Mouse (Mus musculus): ENCODE measurements at regions not wholly inside any gene's neighbourhood (a gene's known extent, or its start where the extent isn't known, plus 50 kb on each side); places are given as distances from the start of the nearest gene placed in this dataset.

- no peak for TF ChIP-seq CTCF (IDR thresholded peaks at IDR 0.05; ENCODE audit: low read depth, low read length)
- TF ChIP-seq POLR2A (IDR thresholded peaks at IDR 0.05; ENCODE audit: extremely low read depth, insufficient read depth, low read length): no peak
- Histone ChIP-seq H3K4me3 (ENCODE audit: insufficient read depth, low read depth, low read length) (no peak overlapping the region), H3K79me2 (ENCODE audit: control insufficient read depth, insufficient read depth, low read length) (no peaks in the 10 kb centered on the region), H3K4me1 (ENCODE audit: control insufficient read depth, insufficient read depth, low read length) (no peaks in the 10 kb centered on the region), H3K36me3 (ENCODE audit: control insufficient read depth, insufficient read depth, low read length) (no peaks in the 10 kb centered on the region), H3K27me3 (ENCODE audit: control insufficient read depth, insufficient read depth, low read length) (no peaks in the 10 kb centered on the region), H3K27ac (replicated peaks; ENCODE audit: insufficient read depth, low read depth, low read length) (no peak overlapping the region), H3K9ac (ENCODE audit: low read depth, low read length) (no peak overlapping the region)
- DNase-seq (ENCODE audit: extremely low read depth, low read depth, low spot score): no peak
- 75% methylated on average over 18 of the region's 18 CpGs for WGBS
Measured at GRCm38 (mm10) chr10:83957118-83957759, 234.6 kb downstream of the 1500009L16Rik start.

- H3K4me1 ChIP-seq (ENCODE audit: control insufficient read depth, insufficient read depth, low read length): no peaks in the 10 kb centered on the region
- H3K27me3 ChIP-seq (ENCODE audit: control insufficient read depth, insufficient read depth, low read length): no peaks in the 10 kb centered on the region
- H3K27ac ChIP-seq (replicated peaks; ENCODE audit: insufficient read depth, low read depth, low read length): no peak overlapping the region
- WGBS: 84% methylated on average over 3 of the region's 3 CpGs
- H3K4me3 ChIP-seq (ENCODE audit: insufficient read depth, low read depth, low read length): no peak overlapping the region
- H3K79me2 ChIP-seq (ENCODE audit: control insufficient read depth, insufficient read depth, low read length): no peaks in the 10 kb centered on the region
- no peak for TF ChIP-seq CTCF (IDR thresholded peaks at IDR 0.05; ENCODE audit: low read depth, low read length)
- no peak for TF ChIP-seq POLR2A (IDR thresholded peaks at IDR 0.05; ENCODE audit: extremely low read depth, insufficient read depth, low read length)
- H3K36me3 ChIP-seq (ENCODE audit: control insufficient read depth, insufficient read depth, low read length): no peaks in the 10 kb centered on the region
- no peak for DNase-seq (ENCODE audit: extremely low read depth, low read depth, low spot score)
- no peak overlapping the region for H3K9ac ChIP-seq (ENCODE audit: low read depth, low read length)
Measured at GRCm38 (mm10) chr10:83958397-83958796, 235.7 kb downstream of the 1500009L16Rik start.

- Histone ChIP-seq H3K27ac (replicated peaks; ENCODE audit: insufficient read depth, low read depth, low read length) (no peak overlapping the region), H3K4me1 (ENCODE audit: control insufficient read depth, insufficient read depth, low read length) (no peaks in the 10 kb centered on the region), H3K27me3 (ENCODE audit: control insufficient read depth, insufficient read depth, low read length) (no peaks in the 10 kb centered on the region), H3K79me2 (ENCODE audit: control insufficient read depth, insufficient read depth, low read length) (no peaks in the 10 kb centered on the region), H3K9ac (ENCODE audit: low read depth, low read length) (no peak overlapping the region), H3K4me3 (ENCODE audit: insufficient read depth, low read depth, low read length) (no peak overlapping the region), H3K36me3 (ENCODE audit: control insufficient read depth, insufficient read depth, low read length) (no peaks in the 10 kb centered on the region)
- WGBS: 83% methylated on average over 2 of the region's 2 CpGs
- no peak for DNase-seq (ENCODE audit: extremely low read depth, low read depth, low spot score)
- TF ChIP-seq POLR2A (IDR thresholded peaks at IDR 0.05; ENCODE audit: extremely low read depth, insufficient read depth, low read length) (no peak), CTCF (IDR thresholded peaks at IDR 0.05; ENCODE audit: low read depth, low read length) (no peak)
Measured at GRCm38 (mm10) chr10:83958826-83959225, 236.2 kb downstream of the 1500009L16Rik start.

- WGBS: 85% methylated on average over 12 of the region's 12 CpGs
- H3K4me1 ChIP-seq (ENCODE audit: control insufficient read depth, insufficient read depth, low read length): no peaks in the 10 kb centered on the region
- no peaks in the 10 kb centered on the region for H3K79me2 ChIP-seq (ENCODE audit: control insufficient read depth, insufficient read depth, low read length)
- H3K27ac ChIP-seq (replicated peaks; ENCODE audit: insufficient read depth, low read depth, low read length): no peak overlapping the region
- H3K4me3 ChIP-seq (ENCODE audit: insufficient read depth, low read depth, low read length): no peak overlapping the region
- H3K9ac ChIP-seq (ENCODE audit: low read depth, low read length): no peak overlapping the region
- no peak for DNase-seq (ENCODE audit: extremely low read depth, low read depth, low spot score)
- no peak for TF ChIP-seq POLR2A (IDR thresholded peaks at IDR 0.05; ENCODE audit: extremely low read depth, insufficient read depth, low read length)
- TF ChIP-seq CTCF (IDR thresholded peaks at IDR 0.05; ENCODE audit: low read depth, low read length): no peak
- H3K27me3 ChIP-seq (ENCODE audit: control insufficient read depth, insufficient read depth, low read length): no peaks in the 10 kb centered on the region
- H3K36me3 ChIP-seq (ENCODE audit: control insufficient read depth, insufficient read depth, low read length): no peaks in the 10 kb centered on the region
Measured at GRCm38 (mm10) chr10:83963232-83963760, 240.6 kb downstream of the 1500009L16Rik start.

- H3K4me3 ChIP-seq (ENCODE audit: insufficient read depth, low read depth, low read length): no peak overlapping the region
- TF ChIP-seq POLR2A (IDR thresholded peaks at IDR 0.05; ENCODE audit: extremely low read depth, insufficient read depth, low read length) (no peak), CTCF (IDR thresholded peaks at IDR 0.05; ENCODE audit: low read depth, low read length) (no peak)
- DNase-seq (ENCODE audit: extremely low read depth, low read depth, low spot score): no peak
- no peak overlapping the region for H3K27ac ChIP-seq (replicated peaks; ENCODE audit: insufficient read depth, low read depth, low read length)
- H3K36me3 ChIP-seq (ENCODE audit: control insufficient read depth, insufficient read depth, low read length): no peaks in the 10 kb centered on the region
- WGBS: 73% methylated on average over 12 of the region's 12 CpGs
- H3K9ac ChIP-seq (ENCODE audit: low read depth, low read length): no peak overlapping the region
- H3K27me3 ChIP-seq (ENCODE audit: control insufficient read depth, insufficient read depth, low read length): no peaks in the 10 kb centered on the region
- H3K79me2 ChIP-seq (ENCODE audit: control insufficient read depth, insufficient read depth, low read length): no peaks in the 10 kb centered on the region
- no peaks in the 10 kb centered on the region for H3K4me1 ChIP-seq (ENCODE audit: control insufficient read depth, insufficient read depth, low read length)
Measured at GRCm38 (mm10) chr10:83963779-83964643, 241.3 kb downstream of the 1500009L16Rik start.
